Mouse (Mus musculus): ENCODE results near the gene Mospd1.

Mospd1 gene

GRCm38 (mm10) chrX:53370366-53370740 is at the start of gene Mospd1:
TSS of gene Mospd1 (minus strand) at chrX:53370502.
- in situ Hi-C loops (cut with MseI, MboI): no loop called here

DNA sequence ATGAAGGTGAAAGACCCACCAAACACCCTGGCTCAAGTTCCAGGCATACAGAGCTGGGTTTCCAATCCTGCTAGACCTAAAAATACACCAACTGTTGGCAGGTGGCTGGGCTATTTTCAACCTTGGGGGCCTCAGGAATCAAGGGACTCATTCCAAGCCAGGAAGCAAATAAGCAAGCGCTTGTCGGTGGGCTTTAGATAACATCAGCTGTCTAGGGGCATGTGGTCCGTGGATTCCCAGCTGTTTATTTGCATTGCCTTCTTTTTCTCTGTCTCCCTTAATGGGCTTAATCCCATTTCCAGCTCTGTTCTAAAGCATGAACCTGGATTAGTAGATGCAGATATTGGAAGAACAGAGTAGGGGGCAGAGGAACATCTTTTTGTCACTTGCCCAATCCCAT is 16.1 kb upstream of the Mospd1 start:
- in situ Hi-C loops (cut with MseI, MboI): no loop called here

- in situ Hi-C loops (cut with MseI, MboI): no loop called here
Observed at GRCm38 (mm10) chrX:53383122-53383521, 12.8 kb upstream of the Mospd1 start.

DNA sequence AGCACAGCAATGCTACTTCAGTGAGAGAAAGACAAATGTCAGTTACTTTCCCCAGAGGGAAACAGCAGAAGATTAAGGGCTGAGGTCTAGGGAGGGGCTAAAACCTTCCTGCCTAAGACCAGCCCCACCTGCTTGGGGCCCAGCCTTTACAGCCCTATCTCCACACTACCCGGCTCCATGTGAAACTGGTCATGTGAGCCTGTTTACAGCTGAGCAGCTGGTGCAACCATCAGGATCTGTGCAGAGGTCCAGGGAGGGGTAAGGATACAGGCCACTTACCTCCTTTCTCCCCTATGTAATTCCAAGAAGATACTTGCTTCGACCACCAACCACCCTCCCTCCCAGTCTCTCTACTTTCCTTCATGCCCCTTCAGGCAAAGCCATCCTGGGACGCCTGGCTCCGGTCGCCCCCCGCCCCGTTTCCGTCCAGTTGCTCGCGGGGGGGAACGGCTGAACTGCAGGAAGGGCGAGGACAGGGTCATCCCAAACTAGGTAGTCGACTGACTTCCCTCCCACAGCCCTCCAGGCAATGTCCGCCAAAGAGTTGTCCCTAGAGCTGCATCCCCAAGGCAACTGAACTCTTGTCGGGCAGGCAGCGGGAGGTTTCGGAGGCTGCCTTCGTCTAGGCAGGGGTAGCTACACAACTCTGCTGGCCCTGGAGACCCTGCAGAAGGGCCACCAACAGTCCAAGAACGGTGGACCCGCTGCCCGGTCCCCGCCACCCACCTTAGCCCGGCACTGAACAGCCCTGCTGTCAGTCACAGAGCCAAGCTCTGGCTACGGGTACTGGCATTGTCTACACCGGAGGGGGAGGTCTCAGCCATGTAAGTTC is 552 bp downstream of the Mospd1 start:
- in situ Hi-C loops (cut with MseI, MboI): no loop called here

- in situ Hi-C loops (cut with MseI, MboI): no loop called here
Observed at GRCm38 (mm10) chrX:53364668-53365383, 5.5 kb downstream of the Mospd1 start.

DNA sequence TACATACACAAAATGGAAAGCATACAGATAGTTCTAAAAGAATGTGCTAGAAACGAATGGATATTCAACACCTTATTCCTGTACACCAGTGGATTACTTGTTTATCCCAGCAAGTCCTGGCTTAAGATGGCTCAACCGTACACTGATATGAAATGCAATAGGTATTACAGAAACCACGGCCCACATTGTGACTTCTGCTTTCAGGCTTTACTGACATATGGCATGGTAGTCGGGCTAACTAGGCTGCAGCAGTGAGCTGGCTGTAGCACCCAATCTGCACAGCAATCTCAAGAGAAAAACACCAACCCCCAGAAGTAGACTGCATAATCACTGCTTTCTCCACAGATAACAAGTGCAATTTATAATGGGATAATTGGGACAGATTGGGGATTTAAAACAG is 21.9 kb downstream of the Mospd1 start:
- in situ Hi-C loops (cut with MseI, MboI): no loop called here

- in situ Hi-C loops (cut with MseI, MboI): no loop called here
Observed at GRCm38 (mm10) chrX:53341531-53341930, 28.8 kb downstream of the Mospd1 start.

- in situ Hi-C loops (cut with MseI, MboI): no loop called here
Observed at GRCm38 (mm10) chrX:53337355-53337754, 32.9 kb downstream of the Mospd1 start.

DNA sequence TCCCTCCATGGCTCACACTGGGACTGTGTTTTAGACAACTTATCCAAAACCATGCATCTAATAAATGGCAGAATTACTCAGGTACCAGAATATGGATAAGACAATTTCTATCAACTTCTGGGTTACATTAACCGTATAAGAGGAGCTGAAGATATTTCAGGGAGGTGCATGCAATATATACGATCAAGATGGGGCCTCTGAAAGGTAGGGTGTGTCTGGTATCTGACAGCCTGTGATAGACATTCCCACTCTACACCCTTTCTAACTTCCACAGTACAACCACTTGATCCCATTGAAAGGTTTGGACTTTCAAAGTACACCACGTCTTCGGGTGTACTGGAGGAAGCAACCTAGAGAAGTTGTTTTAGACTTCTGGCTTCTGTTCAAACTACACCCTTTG is 39.9 kb downstream of the Mospd1 start:
- in situ Hi-C loops (cut with MseI, MboI): no loop called here

GRCm38 (mm10) chrX:53321111-53321510 is 49.2 kb downstream of the Mospd1 start:
- in situ Hi-C loops (cut with MseI, MboI): no loop called here

DNA sequence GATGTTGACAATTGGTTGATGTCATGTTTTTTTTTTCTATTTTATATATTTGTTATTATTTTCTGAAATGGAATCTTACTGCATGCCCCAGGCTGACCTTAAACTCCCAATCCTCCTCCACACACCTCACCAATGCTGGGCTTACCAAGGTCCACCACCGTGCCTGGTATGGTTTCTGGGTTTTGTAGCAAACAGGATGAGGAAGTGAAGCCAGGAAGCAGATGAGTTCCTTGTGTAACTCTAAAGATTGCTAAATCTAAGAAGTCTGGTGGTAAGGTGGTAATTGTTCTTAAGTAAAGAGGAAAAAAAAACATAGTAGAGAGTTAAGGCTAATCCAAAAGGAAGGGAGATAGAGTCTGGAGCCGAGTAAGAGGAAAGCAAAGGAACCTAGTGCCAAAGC is 49.7 kb downstream of the Mospd1 start:
- in situ Hi-C loops (cut with MseI, MboI): no loop called here

Data from mouse trophoblast stem cell (cell line).